Mouse (Mus musculus) limb, embryonic 13.5 days (tissue): ENCODE results near the gene Coa3. TPM values are rescaled to one million over a fixed set of nuclear protein-coding genes. Genes with fewer than 3 reads are reported as not detected.

Experiments
- ATAC-seq: fragments of 200-750 bp; cut with Nextera tagmentation; 2 replicates; pipeline ENCODE4 v1.8.0; 2017; ENCODE audit warnings: low read depth, moderate number of reproducible peaks, moderate TSS enrichment; ENCODE audit not compliant: low FRiP score
- H3K27ac ChIP-seq: fragments of 300-500 bp; sonication (generic); 2 replicates; pipeline ENCODE4 v1.5.1; 2015; ENCODE audit warnings: inconsistent platforms, mild to moderate bottlenecking, moderate library complexity
- H3K27me3 ChIP-seq: fragments of 300-500 bp; sonication (generic); 2 replicates; pipeline ENCODE4 v1.6.1; 2015; ENCODE audit warnings: mild to moderate bottlenecking, inconsistent platforms
- H3K36me3 ChIP-seq: fragments of 300-500 bp; sonication (generic); 2 replicates; pipeline ENCODE4 v1.6.1; 2015; ENCODE audit warnings: inconsistent platforms, mild to moderate bottlenecking, moderate library complexity
- H3K4me1 ChIP-seq: fragments of 300-500 bp; sonication (generic); 2 replicates; pipeline ENCODE4 v1.6.1; 2015; ENCODE audit warnings: inconsistent platforms
- H3K4me2 ChIP-seq: fragments of 300-500 bp; sonication (generic); replicated peaks from 2 replicates; pipeline ENCODE4 v1.6.1; 2015; ENCODE audit warnings: inconsistent platforms, mild to moderate bottlenecking, moderate library complexity
- H3K4me3 ChIP-seq: fragments of 300-500 bp; sonication (generic); 2 replicates; pipeline ENCODE4 v1.5.1; 2015; ENCODE audit warnings: moderate library complexity, mild to moderate bottlenecking, inconsistent platforms
- H3K9ac ChIP-seq: fragments of 300-500 bp; sonication (generic); 2 replicates; pipeline ENCODE4 v1.6.1; 2015; ENCODE audit warnings: mild to moderate bottlenecking, inconsistent platforms
- H3K9me3 ChIP-seq: fragments of 300-500 bp; sonication (generic); 2 replicates; pipeline ENCODE4 v1.6.1; 2016; ENCODE audit warnings: inconsistent platforms
- WGBS: fragments of 180-500 bp; shearing (Covaris S2); methylation state at CpG from one replicate; pipeline ENCODE4 v1.1.7; 2015; 5-methylcytosine and 5-hydroxymethylcytosine counted together
- polyA plus RNA-seq: library from polyadenylated mRNA; unstranded; fragments of >200 nt; fragmentation: Nextera tagmentation; extraction: Ambion mirVana; gene quantifications from 2 replicates; pipeline ENCODE4 v1.2.1, GENCODE M21; 2015

Coa3 gene
- polyA plus RNA-seq, 1 experiment from 2014 or later: 175 TPM

DNA sequence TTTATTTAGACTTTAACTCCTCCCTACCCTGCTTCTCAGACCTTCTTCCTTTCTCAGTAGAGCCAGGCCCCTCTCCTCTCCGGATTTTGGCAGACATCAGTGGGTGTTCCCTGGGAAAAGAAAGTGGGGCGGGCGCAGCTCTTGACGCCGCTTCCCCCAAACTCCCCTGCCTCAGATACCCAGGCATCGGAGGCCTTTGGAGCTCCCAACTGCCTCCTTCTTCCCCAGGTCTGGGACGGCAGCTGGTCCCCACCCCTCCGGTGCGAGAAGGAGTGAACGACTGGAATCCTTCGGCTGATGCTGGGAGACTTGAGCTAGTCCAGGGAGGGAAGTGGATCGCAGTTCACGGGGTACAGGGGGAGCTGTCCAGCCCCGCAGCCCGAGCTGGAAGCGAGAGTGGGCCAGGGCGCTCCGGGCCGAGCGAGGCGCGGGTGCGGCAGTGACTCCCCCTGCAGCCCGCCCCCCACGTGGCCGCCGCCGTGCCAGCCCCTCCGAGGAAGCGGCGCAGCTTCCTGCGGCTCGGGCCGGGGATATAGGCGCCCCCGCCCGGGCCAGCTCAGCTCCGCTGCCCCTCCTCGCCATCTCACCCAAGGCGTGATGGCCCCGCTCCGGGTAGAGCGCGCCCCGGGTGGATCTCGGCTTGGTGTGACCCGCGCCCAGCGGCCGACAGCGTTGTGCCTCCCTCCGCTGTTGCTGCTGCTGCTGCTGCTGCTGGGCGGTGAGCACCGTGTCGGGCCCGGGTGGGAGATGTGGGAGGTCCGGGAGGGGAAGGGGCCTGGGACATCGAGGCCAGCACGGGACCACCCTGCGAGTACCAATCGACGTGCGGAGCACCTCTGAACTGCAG lies 32.8 kb downstream of the Coa3 start, which contains the start of gene Ramp2:
Gene Ramp2 (plus strand): TSS at position 174 of the 847 bp plus-strand sequence.
- ATAC-seq: peak; percentile 64
- Histone ChIP-seq H3K9me3 (no peaks in the 10 kb centered on the region), H3K4me3 (peak within 1 kb of the TSS; percentile 64), H3K36me3 (no peaks in the 10 kb centered on the region), H3K4me1 (peaks cover 32% of the 10 kb centered on the region), H3K4me2 (peak within 1 kb of the TSS; percentile 98), H3K27me3 (peaks cover 14% of the 10 kb centered on the region), H3K9ac (peak within 1 kb of the TSS; percentile 77), H3K27ac (peak within 1 kb of the TSS; percentile 55; the same call in 1 of the 2 replicates)
- WGBS: 1% methylated on average over 58 of the region's 63 CpGs

DNA sequence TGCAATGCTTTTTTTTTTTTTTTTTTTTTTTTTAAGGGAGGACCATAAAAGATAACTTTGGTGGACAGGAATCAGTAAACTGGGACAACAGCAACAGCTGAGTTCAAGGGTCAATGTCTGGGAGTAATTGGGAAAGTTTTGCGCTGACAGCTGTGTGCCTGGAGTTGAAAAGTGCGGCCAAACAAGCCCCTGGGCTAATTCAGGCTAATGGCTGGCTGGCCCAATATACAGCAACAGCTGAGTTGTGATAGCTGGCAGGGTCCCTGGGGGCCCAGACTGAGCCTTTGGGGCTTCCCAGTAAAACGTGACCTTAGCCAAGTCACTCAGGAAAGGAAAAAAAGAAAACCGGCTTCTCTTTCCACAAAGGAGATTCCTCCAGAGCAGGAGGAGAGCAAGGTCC lies 33.8 kb downstream of the Coa3 start:
- Histone ChIP-seq H3K4me3 (no peak overlapping the region), H3K36me3 (no peaks in the 10 kb centered on the region), H3K9me3 (no peaks in the 10 kb centered on the region), H3K4me1 (peaks cover 32% of the 10 kb centered on the region), H3K4me2 (peak overlapping the region; percentile 98), H3K27me3 (peaks cover 14% of the 10 kb centered on the region), H3K27ac (no peak overlapping the region), H3K9ac (no peak overlapping the region)
- WGBS: 2% methylated on average over 4 of the region's 4 CpGs
- no peak for ATAC-seq

DNA sequence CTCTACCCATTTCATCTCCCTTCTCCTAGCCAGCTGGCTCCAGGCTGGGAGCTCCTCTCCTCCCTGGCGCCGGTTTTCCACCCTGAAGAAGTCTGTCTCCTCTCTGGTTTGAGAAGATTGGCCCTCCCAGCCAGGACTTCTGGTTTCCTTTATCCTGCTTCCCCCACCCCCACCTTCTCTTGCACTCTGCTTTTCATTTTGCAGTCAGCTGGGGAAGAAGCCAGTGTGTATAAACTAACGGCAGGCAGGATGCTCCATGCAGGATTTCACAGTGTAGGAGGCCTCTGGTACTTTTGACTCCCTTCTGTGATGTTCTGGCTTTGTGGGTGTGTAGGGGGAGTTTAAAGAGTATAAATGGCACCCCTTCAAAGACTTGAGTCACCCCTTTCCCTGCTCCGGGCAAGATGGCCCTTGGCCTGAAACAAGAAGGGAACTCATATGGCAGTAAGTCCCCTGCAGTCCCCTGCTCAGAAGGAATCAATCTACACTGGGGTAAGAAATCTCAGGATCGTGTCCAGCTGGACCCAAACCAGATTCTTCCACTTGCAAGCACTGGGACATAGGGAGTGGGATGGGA lies 40.8 kb downstream of the Coa3 start:
- H3K4me2 ChIP-seq: no peak overlapping the region
- ATAC-seq: no peak
- WGBS: 20% methylated on average over 5 of the region's 5 CpGs

GRCm38 (mm10) chr11:101236782-101237181 lies 42.1 kb downstream of the Coa3 start:
- H3K36me3 ChIP-seq: no peaks in the 10 kb centered on the region
- WGBS: 92% methylated on average over 5 of the region's 5 CpGs
- peaks cover 5% of the 10 kb centered on the region for H3K4me1 ChIP-seq
- no peaks in the 10 kb centered on the region for H3K27me3 ChIP-seq
- H3K4me3 ChIP-seq: no peak overlapping the region
- no peak for ATAC-seq
- H3K9me3 ChIP-seq: no peaks in the 10 kb centered on the region
- H3K4me2 ChIP-seq: no peak overlapping the region
- H3K27ac ChIP-seq: no peak overlapping the region
- H3K9ac ChIP-seq: no peak overlapping the region

More for the DNA sequence above, 40.8 kb downstream of the Coa3 start:
- Histone ChIP-seq H3K27ac (peak overlapping the region; percentile 73), H3K4me3 (no peak overlapping the region), H3K9me3 (no peaks in the 10 kb centered on the region), H3K36me3 (no peaks in the 10 kb centered on the region), H3K9ac (peak overlapping the region; percentile 40; the same call in 1 of the 2 replicates), H3K27me3 (no peaks in the 10 kb centered on the region), H3K4me1 (no peaks in the 10 kb centered on the region; the same call in 1 of the 2 replicates)

DNA sequence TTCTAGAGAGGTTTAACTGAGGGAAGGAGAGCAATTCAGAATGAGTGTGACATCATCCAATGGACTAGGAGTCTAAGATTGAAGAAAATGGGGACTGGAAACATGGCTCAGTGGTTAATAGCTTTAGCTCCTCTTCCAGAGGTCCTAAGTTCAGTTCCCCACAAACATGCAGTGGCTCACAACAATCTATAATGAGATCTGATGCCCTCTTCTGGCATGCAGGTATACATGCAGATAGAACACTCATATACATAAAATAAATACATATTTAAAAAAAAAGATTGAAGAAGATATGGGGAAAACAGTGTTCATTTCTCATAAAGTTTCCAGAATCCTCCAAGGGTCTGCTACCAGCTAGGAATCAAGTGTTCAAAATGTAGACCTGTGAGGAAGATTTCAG lies 43.5 kb downstream of the Coa3 start:
- no peak overlapping the region for H3K4me2 ChIP-seq
- ATAC-seq: no peak
- H3K4me1 ChIP-seq: peaks cover 19% of the 10 kb centered on the region
- H3K27me3 ChIP-seq: no peaks in the 10 kb centered on the region
- no peak overlapping the region for H3K9ac ChIP-seq
- H3K4me3 ChIP-seq: no peak overlapping the region
- no peaks in the 10 kb centered on the region for H3K36me3 ChIP-seq
- H3K27ac ChIP-seq: no peak overlapping the region
- no peaks in the 10 kb centered on the region for H3K9me3 ChIP-seq

GRCm38 (mm10) chr11:101234124-101234523 lies 44.8 kb downstream of the Coa3 start:
- Histone ChIP-seq H3K27me3 (no peaks in the 10 kb centered on the region), H3K9ac (no peak overlapping the region), H3K9me3 (no peaks in the 10 kb centered on the region), H3K4me2 (no peak overlapping the region), H3K27ac (no peak overlapping the region), H3K36me3 (no peaks in the 10 kb centered on the region), H3K4me1 (peaks cover 30% of the 10 kb centered on the region), H3K4me3 (no peak overlapping the region)
- no peak for ATAC-seq

GRCm38 (mm10) chr11:101233240-101233639 lies 45.7 kb downstream of the Coa3 start:
- no peaks in the 10 kb centered on the region for H3K27me3 ChIP-seq
- no peak overlapping the region for H3K4me3 ChIP-seq
- peaks cover 30% of the 10 kb centered on the region for H3K4me1 ChIP-seq
- H3K27ac ChIP-seq: no peak overlapping the region
- H3K9me3 ChIP-seq: no peaks in the 10 kb centered on the region
- no peak for ATAC-seq
- 94% methylated on average over 1 of the region's 1 CpGs for WGBS
- no peaks in the 10 kb centered on the region for H3K36me3 ChIP-seq
- H3K4me2 ChIP-seq: no peak overlapping the region
- no peak overlapping the region for H3K9ac ChIP-seq

DNA sequence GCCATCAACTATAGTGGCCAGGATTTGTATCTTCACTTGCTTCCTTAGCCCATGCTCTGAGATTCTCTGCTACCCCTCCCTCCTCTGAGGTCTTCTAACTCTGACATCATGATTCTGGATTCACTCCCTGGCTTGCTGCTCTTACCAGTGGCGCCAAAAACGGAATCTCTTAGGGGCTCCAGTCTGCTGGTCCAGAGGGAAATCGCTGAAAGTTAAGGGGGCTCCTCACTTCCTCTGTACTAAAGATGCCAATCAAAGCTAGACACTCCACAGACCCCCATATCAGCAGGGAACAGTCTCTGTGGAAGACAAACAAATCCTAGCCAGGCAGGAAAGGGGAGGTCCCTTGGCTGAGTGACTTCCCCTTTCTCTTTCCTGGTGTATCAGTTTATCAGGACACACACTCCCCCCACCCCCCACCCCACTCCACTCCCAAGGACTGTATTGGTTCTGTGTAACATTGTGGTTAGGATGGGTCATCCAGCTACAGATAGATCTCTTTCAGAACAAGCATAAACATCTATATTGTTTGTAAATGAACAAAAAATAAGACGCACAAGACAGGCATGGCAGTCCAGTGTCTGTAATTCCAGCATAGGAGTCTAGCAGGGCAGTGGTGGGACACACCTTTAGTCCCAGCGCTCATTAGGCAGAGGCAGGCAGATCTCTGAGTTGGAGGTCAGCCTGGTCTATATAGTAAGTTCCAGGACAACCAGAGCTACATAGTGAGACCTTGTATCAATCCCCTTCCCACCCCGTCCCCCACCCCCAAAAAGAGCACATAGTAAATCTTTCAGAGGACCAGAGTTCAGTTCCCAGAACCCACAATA lies 46.7 kb downstream of the Coa3 start:
- peaks cover 30% of the 10 kb centered on the region for H3K4me1 ChIP-seq
- peak overlapping the region; percentile 55 for H3K27ac ChIP-seq
- H3K36me3 ChIP-seq: no peaks in the 10 kb centered on the region
- H3K9ac ChIP-seq: no peak overlapping the region; the same call in 1 of the 2 replicates
- 0 out of 2 replicates have a peak overlapping the region, but pooled peaks have one; percentile 1 for H3K4me3 ChIP-seq
- no peaks in the 10 kb centered on the region for H3K9me3 ChIP-seq
- WGBS: 50% methylated on average over 6 of the region's 6 CpGs
- H3K4me2 ChIP-seq: peak overlapping the region; percentile 48
- H3K27me3 ChIP-seq: no peaks in the 10 kb centered on the region
- ATAC-seq: peak; percentile 48; the same call in 1 of the 2 replicates

DNA sequence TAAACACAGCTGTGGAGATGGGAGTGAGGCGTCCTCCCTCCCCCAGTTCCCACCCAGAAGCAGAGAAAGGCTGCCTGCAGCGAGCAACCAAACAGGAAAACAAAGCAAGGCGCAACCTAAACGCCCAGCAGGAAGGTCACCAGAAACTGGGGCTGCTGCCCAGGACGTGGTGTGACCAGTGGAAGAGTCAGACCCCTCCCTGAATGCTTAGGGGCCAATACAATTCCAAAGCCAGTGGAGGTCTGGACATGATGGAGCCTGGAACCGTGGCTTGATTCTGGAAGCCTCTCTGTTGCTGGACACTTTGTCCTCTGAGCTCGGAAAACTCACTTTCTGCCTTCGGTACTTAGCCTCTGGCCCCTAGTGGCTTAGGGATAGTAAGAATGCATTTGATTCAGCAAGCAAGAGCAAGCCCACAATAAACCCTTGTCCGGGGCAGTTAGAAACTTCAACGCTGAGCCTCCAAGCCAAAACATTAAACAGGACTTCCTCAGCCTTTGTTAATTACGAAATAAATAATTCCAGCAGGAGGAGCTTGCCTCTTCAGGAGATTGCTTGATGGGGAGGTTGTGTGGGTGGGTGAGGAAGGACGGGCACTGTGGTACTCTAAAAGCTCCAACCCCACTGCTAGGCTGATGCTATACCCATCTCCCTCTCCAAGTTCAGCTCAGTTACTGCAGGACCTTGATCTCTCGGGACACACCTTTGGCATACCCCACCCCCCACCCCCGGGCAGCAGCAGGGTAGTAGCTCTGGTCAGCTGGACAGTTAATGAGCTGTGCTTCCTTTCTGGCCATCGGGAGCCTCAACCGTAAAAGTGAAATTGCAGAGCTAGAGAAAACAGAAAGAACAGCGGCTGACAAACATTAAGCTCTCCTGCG lies 47.7 kb downstream of the Coa3 start:
- Histone ChIP-seq H3K4me1 (peaks cover 30% of the 10 kb centered on the region), H3K4me2 (peak overlapping the region; percentile 48), H3K4me3 (0 out of 2 replicates have a peak overlapping the region, but pooled peaks have one; percentile 1), H3K27me3 (no peaks in the 10 kb centered on the region), H3K27ac (peak overlapping the region; percentile 55), H3K9ac (peak overlapping the region; percentile 36), H3K9me3 (no peaks in the 10 kb centered on the region), H3K36me3 (no peaks in the 10 kb centered on the region)
- WGBS: 4% methylated on average over 18 of the region's 18 CpGs
- 0 out of 2 replicates have a peak, but pooled peaks have one; percentile 29 for ATAC-seq

DNA sequence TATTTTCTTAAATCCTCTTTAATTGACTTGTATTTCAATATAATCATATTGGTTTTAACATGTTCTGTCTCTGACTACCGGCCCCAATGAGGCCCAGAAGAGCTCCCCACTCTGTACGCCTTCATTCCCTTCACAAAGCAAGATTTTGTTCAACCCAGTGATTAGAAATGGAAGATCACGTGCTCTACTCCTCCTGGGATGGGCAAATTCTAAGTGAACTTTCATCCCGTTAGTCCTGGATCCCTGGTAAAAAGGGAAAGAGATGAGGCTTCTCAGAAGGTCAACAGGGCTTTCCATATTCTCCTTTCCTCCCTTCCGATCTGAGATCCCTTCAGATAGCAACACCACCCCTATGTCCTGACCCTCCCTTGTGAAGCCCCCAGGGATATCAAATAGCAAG lies 48.4 kb downstream of the Coa3 start:
- H3K36me3 ChIP-seq: no peaks in the 10 kb centered on the region
- H3K4me1 ChIP-seq: peaks cover 31% of the 10 kb centered on the region
- no peak overlapping the region for H3K9ac ChIP-seq
- no peaks in the 10 kb centered on the region for H3K9me3 ChIP-seq
- no peak overlapping the region for H3K4me3 ChIP-seq
- ATAC-seq: no peak
- no peaks in the 10 kb centered on the region for H3K27me3 ChIP-seq
- H3K27ac ChIP-seq: peak overlapping the region; percentile 55
- 21% methylated on average over 5 of the region's 5 CpGs for WGBS
- peak overlapping the region; percentile 48 for H3K4me2 ChIP-seq

DNA sequence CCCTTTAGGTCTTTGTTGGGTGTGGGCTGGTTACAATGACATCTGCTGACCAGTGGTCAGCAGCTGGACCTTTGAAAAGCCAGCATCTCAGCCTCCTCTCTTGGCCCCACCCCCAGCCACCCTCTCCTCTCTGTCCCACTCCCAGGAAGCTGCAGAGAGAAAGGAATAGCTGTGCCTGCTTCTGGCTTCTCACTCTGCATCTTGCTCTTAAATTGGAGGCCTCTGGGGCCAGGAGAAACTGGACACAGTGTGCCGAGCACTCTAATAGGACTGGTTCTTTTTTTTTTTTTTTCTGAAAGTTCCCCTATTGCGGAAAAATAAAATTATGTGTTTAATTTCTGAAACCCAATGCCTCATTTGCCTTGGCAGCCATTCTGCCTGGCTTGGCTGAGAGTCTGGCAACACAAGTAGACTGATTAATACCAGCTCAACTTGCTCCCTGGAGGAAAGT lies 48.8 kb downstream of the Coa3 start:
- no peaks in the 10 kb centered on the region for H3K36me3 ChIP-seq
- ATAC-seq: no peak
- peak overlapping the region; percentile 55; the same call in 1 of the 2 replicates for H3K27ac ChIP-seq
- no peak overlapping the region for H3K9ac ChIP-seq
- no peaks in the 10 kb centered on the region for H3K9me3 ChIP-seq
- peak overlapping the region; percentile 48 for H3K4me2 ChIP-seq
- no peaks in the 10 kb centered on the region for H3K27me3 ChIP-seq
- peaks cover 36% of the 10 kb centered on the region for H3K4me1 ChIP-seq
- WGBS: 19% methylated on average over 2 of the region's 2 CpGs
- no peak overlapping the region for H3K4me3 ChIP-seq
